Mouse (Mus musculus): ENCODE results near the gene Glcci1. TPM values are rescaled to one million over a fixed set of nuclear protein-coding genes. Genes with fewer than 3 reads are reported as not detected.

Glcci1 gene
- polyA plus RNA-seq, 1 experiment from 2014 or later: 19.4 TPM

GRCm38 (mm10) chr6:8506631-8507030 lies 2.8 kb upstream of the Glcci1 start:
- no peak overlapping the region for H3K4me3 ChIP-seq (ENCODE audit: low read depth, low read length)
- H3K9me3 ChIP-seq (ENCODE audit: low read depth, low read length): no peaks in the 10 kb centered on the region
- TF ChIP-seq CTCF (IDR thresholded peaks at IDR 0.05; ENCODE audit: low read depth): no peak
- no peak overlapping the region for H3K27ac ChIP-seq (ENCODE audit: low read depth)
- no peaks in the 10 kb centered on the region for H3K27me3 ChIP-seq (ENCODE audit: insufficient read depth, low read length)
- 0 out of 2 replicates have a peak, but pooled peaks cover 4% of the 10 kb centered on the region for H3K4me1 ChIP-seq (ENCODE audit: insufficient read depth)
- no peak overlapping the region for H3K9ac ChIP-seq
- H3K36me3 ChIP-seq (ENCODE audit: insufficient read depth): no peaks in the 10 kb centered on the region
- no peak overlapping the region for H3K4me2 ChIP-seq
- no peak for ATAC-seq (ENCODE audit: insufficient read depth)
- DNase-seq: no peak

- Histone ChIP-seq H3K27ac (ENCODE audit: low read depth) (peak overlapping the region; percentile 99), H3K27me3 (ENCODE audit: insufficient read depth, low read length) (no peaks in the 10 kb centered on the region), H3K4me3 (ENCODE audit: low read depth, low read length) (peak overlapping the region; percentile 92), H3K36me3 (ENCODE audit: insufficient read depth) (no peaks in the 10 kb centered on the region), H3K4me2 (peak overlapping the region; percentile 73), H3K9me3 (ENCODE audit: low read depth, low read length) (no peaks in the 10 kb centered on the region), H3K9ac (peak overlapping the region; percentile 93), H3K4me1 (ENCODE audit: insufficient read depth) (0 out of 2 replicates have a peak, but pooled peaks cover 7% of the 10 kb centered on the region)
- ATAC-seq (ENCODE audit: insufficient read depth) (peak; percentile 99), DNase-seq (peak; percentile 99)
- no peak for TF ChIP-seq CTCF (IDR thresholded peaks at IDR 0.05; ENCODE audit: low read depth)
- under 1% methylated on average over 54 of the region's 56 CpGs for WGBS
These were observed 390 bp upstream of the Glcci1 start for GRCm38 (mm10) chr6:8508883-8509536.

GRCm38 (mm10) chr6:8509961-8510863 lies 812 bp downstream of the Glcci1 start:
- Histone ChIP-seq H3K9ac (peak overlapping the region; percentile 93), H3K4me3 (ENCODE audit: low read depth, low read length) (peak overlapping the region; percentile 92), H3K4me2 (peak overlapping the region; percentile 73), H3K4me1 (ENCODE audit: insufficient read depth) (0 out of 2 replicates have a peak, but pooled peaks cover 7% of the 10 kb centered on the region), H3K9me3 (ENCODE audit: low read depth, low read length) (no peaks in the 10 kb centered on the region), H3K27me3 (ENCODE audit: insufficient read depth, low read length) (no peaks in the 10 kb centered on the region), H3K27ac (ENCODE audit: low read depth) (peak overlapping the region; percentile 99), H3K36me3 (ENCODE audit: insufficient read depth) (no peaks in the 10 kb centered on the region)
- no peak for TF ChIP-seq CTCF (IDR thresholded peaks at IDR 0.05; ENCODE audit: low read depth)
- ATAC-seq (ENCODE audit: insufficient read depth) (no peak), DNase-seq (peak; percentile 47)
- under 1% methylated on average over 56 of the region's 73 CpGs for WGBS

- Histone ChIP-seq H3K4me3 (ENCODE audit: low read depth, low read length) (peak overlapping the region; percentile 92), H3K4me1 (ENCODE audit: insufficient read depth) (0 out of 2 replicates have a peak, but pooled peaks cover 7% of the 10 kb centered on the region), H3K9me3 (ENCODE audit: low read depth, low read length) (no peaks in the 10 kb centered on the region), H3K4me2 (peak overlapping the region; percentile 73), H3K9ac (peak overlapping the region; percentile 93), H3K27me3 (ENCODE audit: insufficient read depth, low read length) (no peaks in the 10 kb centered on the region), H3K36me3 (ENCODE audit: insufficient read depth) (no peaks in the 10 kb centered on the region), H3K27ac (ENCODE audit: low read depth) (peak overlapping the region; percentile 99; the same call in 1 of the 2 replicates)
- DNase-seq (peak; percentile 43), ATAC-seq (ENCODE audit: insufficient read depth) (no peak)
- WGBS: 7% methylated on average over 7 of the region's 7 CpGs
- no peak for TF ChIP-seq CTCF (IDR thresholded peaks at IDR 0.05; ENCODE audit: low read depth)
These were observed 1.5 kb downstream of the Glcci1 start for GRCm38 (mm10) chr6:8510864-8511428.

- 10% methylated on average over 3 of the region's 3 CpGs for WGBS
- DNase-seq: peak; percentile 9
These were observed 2.0 kb downstream of the Glcci1 start for GRCm38 (mm10) chr6:8511447-8511846.

GRCm38 (mm10) chr6:8512416-8512815 lies 3.0 kb downstream of the Glcci1 start:
- 0 out of 2 replicates have a peak overlapping the region, but pooled peaks have one; percentile 16 for H3K9ac ChIP-seq
- 0 out of 2 replicates have a peak, but pooled peaks cover 7% of the 10 kb centered on the region for H3K4me1 ChIP-seq (ENCODE audit: insufficient read depth)
- peak overlapping the region; percentile 73 for H3K4me2 ChIP-seq
- H3K36me3 ChIP-seq (ENCODE audit: insufficient read depth): no peaks in the 10 kb centered on the region
- H3K27me3 ChIP-seq (ENCODE audit: insufficient read depth, low read length): no peaks in the 10 kb centered on the region
- no peak for TF ChIP-seq CTCF (IDR thresholded peaks at IDR 0.05; ENCODE audit: low read depth)
- peak overlapping the region; percentile 92 for H3K4me3 ChIP-seq (ENCODE audit: low read depth, low read length)
- peak; percentile 42 for DNase-seq
- 24% methylated on average over 8 of the region's 8 CpGs for WGBS
- H3K9me3 ChIP-seq (ENCODE audit: low read depth, low read length): no peaks in the 10 kb centered on the region
- no peak overlapping the region for H3K27ac ChIP-seq (ENCODE audit: low read depth)
- no peak for ATAC-seq (ENCODE audit: insufficient read depth)

More at GRCm38 (mm10) chr6:8511447-8511846, 2.0 kb downstream of the Glcci1 start:
- peak overlapping the region; percentile 93 for H3K9ac ChIP-seq
- ATAC-seq (ENCODE audit: insufficient read depth): no peak
- H3K4me1 ChIP-seq (ENCODE audit: insufficient read depth): 0 out of 2 replicates have a peak, but pooled peaks cover 7% of the 10 kb centered on the region
- no peak overlapping the region for H3K27ac ChIP-seq (ENCODE audit: low read depth)
- no peaks in the 10 kb centered on the region for H3K9me3 ChIP-seq (ENCODE audit: low read depth, low read length)
- H3K4me2 ChIP-seq: peak overlapping the region; percentile 73
- TF ChIP-seq CTCF (IDR thresholded peaks at IDR 0.05; ENCODE audit: low read depth): no peak
- no peaks in the 10 kb centered on the region for H3K36me3 ChIP-seq (ENCODE audit: insufficient read depth)
- H3K4me3 ChIP-seq (ENCODE audit: low read depth, low read length): peak overlapping the region; percentile 92
- H3K27me3 ChIP-seq (ENCODE audit: insufficient read depth, low read length): no peaks in the 10 kb centered on the region
